Mouse (Mus musculus) heart, adult 2 months (tissue): ENCODE data around the gene Gm12184.

Source experiments
- CTCF ChIP-seq: fragments of 200-600 bp; IDR thresholded peaks from 2 replicates; pipeline ENCODE4 v1.8.1; 2022; ENCODE audit warnings: antibody characterized with exemption, mild to moderate bottlenecking, moderate library complexity
- EP300 ChIP-seq: fragments of 200-500 bp; IDR thresholded peaks from 2 replicates; pipeline ENCODE4 v1.6.1; 2011; ENCODE audit warnings: low read depth, low read length, control low read depth; ENCODE audit not compliant: insufficient read depth

DNA sequence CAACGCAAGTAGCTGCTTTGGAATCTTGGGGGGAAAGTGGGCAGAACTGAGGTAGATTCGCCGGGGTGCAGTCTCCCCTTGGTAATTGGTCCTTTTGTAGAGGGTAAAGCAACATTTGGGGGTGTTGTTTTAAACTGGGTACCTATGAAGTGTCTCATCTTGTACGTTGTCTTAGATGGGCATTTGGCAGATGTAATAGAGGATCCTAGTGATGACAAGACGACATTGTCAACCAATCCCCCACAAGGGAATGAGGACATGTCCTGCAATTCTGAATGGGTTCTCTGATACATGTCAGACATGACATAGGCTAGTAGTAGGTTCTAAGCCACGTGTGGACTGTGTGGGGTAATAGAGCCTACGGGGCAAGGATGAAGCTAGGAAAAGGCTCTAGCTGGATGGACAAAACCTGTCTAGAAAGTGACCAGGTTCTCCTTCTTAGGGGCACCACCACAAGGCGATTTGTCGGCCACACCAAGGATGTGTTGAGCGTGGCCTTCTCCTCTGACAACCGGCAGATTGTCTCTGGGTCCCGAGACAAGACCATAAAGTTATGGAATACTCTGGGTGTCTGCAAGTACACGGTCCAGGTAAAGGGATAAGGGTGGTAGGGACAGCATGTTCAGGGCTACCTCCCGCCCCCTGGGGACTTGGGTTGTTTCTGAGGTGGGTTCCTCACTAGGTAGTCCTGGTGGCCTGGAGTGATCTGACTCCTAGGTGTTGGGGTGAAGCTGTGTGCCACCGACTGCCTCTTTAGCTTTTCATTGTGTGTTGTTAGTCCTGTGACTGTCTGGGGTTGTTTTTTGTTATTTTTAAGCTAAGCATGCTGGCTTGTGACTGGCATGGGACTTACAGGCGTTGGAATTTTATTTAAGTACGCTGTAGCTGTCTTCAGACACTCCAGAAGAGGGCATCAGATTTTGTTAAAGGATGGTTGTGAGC, 24.4 kb downstream of the Gm12184 start:
- TF ChIP-seq CTCF (no peak), EP300 (no peak)
